Mouse (Mus musculus): ENCODE measurements at regions not wholly inside any gene's neighbourhood (a gene's known extent, or its start where the extent isn't known, plus 50 kb on each side); places are given as distances from the start of the nearest gene placed in this dataset.

GRCm38 (mm10) chr15:31785022-31785421, 183.4 kb downstream of the Fam173b start:
- TF ChIP-seq CTCF (IDR thresholded peaks at IDR 0.05; ENCODE audit: low read depth, low read length) (peak; percentile 48), POLR2A (IDR thresholded peaks at IDR 0.05; ENCODE audit: insufficient read depth, low read length) (no peak), EP300 (IDR thresholded peaks at IDR 0.05; ENCODE audit: insufficient read depth, low read depth, low read length) (no peak)
